Comparison of ENCODE assay signal across 15 mouse cellular contexts in the genomic region with DNA sequence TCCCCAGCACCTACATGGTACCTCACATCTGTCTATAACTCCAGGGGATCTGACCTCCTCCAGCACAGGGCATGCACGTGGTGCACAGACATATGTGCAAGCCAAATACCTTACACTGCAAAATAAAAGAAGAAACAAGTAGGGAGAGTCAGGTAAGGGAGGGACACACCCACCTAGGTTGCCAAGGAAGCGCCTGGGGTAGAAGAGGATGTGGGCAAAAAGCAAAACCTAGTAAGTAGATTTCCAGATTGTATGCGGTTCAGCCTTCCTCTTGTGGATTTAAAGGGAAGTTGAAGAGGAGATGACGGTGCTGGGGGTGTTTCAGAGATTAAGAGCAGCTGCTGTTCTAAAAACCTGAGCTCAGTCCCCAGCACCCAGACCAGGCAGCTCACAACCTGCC. TPM values are rescaled to one million over a fixed set of nuclear protein-coding genes. Genes with fewer than 3 reads are reported as not detected.
DNase-seq lines count a peak whose midpoint lies in the region; ATAC-seq and TF ChIP-seq lines count a peak whose summit lies in the region.
"Had no signal": no experiment of that assay in that cellular context is flagged by ENCODE, and none has a peak within 500 bp of the region (broad histone marks: within the 10 kb centered on the region; RNA-seq: fewer than 3 reads in every experiment).

No protein-coding gene starts in this region.

- peak overlapping the region; percentile 58; the same call in 1 of the 2 replicates for H3K27ac ChIP-seq in bone marrow, adult 2 months (ENCODE audit: control insufficient read depth, insufficient read depth, low read depth, low read length, poor library complexity)
- H3K27ac ChIP-seq: embryonic facial prominence, embryonic 15.5 days; heart, embryonic 15.5 days; neural tube, embryonic 12.5 days had no signal

- 1% methylated on average over 4 of the region's 4 CpGs for WGBS in bone marrow, adult 2 months

- TF ChIP-seq CTCF in bone marrow, adult 2 months (IDR thresholded peaks at IDR 0.05; ENCODE audit: control insufficient read depth, insufficient read depth, low read length) = no peak

- H3K4me3 ChIP-seq in bone marrow, adult 2 months (replicated peaks; ENCODE audit: control insufficient read depth, low read depth, low read length) = no peak overlapping the region
- H3K4me3 ChIP-seq: embryonic facial prominence, embryonic 15.5 days; heart, embryonic 15.5 days; neural tube, embryonic 12.5 days had no signal

- intact Hi-C loops in left cerebral cortex, postnatal 4 days (cut with DNase I) = no loop called here

- TF ChIP-seq POLR2A in bone marrow, adult 2 months (IDR thresholded peaks at IDR 0.05; ENCODE audit: borderline replicate concordance, control insufficient read depth, low read depth, low read length) = no peak

- peak; percentile 15 to 24 for DNase-seq in heart, adult 18-20 months
- DNase-seq in heart, postnatal 4 days = no peak
- DNase-seq in thymus, postnatal 10 days (ENCODE audit: low spot score in 2 of 2) = peak; percentile 55 to 66
- DNase-seq in left cerebral cortex, postnatal 4 days = no peak
- DNase-seq in kidney, postnatal 14 days = no peak
- no peak for DNase-seq in testis, postnatal 14 days (ENCODE audit: low spot score)
- DNase-seq: cerebellum, adult 2 months; kidney, adult 11 months; lung, embryonic 14.5 days had no signal

- H3K4me1 ChIP-seq in bone marrow, adult 2 months (ENCODE audit: control insufficient read depth, insufficient read depth, low read length) = peaks cover 1% of the 10 kb centered on the region; the same call in 1 of the 2 replicates

- ATAC-seq in megakaryocyte, adult 5-6 weeks (ENCODE audit: poor library complexity, severe bottlenecking) = peak; percentile 82

RNA-seq across cellular contexts. Expression of a gene that starts 1.7 kb away (rescaled TPM):
- total RNA-seq in heart, adult 18-20 months (2021) = 10 to 100 TPM; 16.9 to 18.4 TPM
- total RNA-seq in heart, postnatal 4 days (2021) = 10 to 100 TPM; 27.9 to 34.3 TPM
- polyA plus RNA-seq in bone marrow, adult 2 months (2011; ENCODE audit: insufficient read depth, insufficient read length, low replicate concordance, missing spikeins) = 9.4 and 13.6 TPM in 2 replicates
- total RNA-seq in megakaryocyte, adult 5-6 weeks (2015) = 3.7 and 5.5 TPM in 2 replicates
- total RNA-seq in megakaryocyte, adult 5-6 weeks (2017) = 6.0 and 27.4 TPM in 2 replicates
- 10 to 100 TPM; 76.0 to 82.0 TPM for total RNA-seq in left cerebral cortex, postnatal 4 days (2021)

RNA-seq across cellular contexts. Expression of a gene that starts 1.8 kb away (rescaled TPM):
- under 1 TPM in 1 of 2 experiments, not detected in 1; 0.31 TPM for total RNA-seq in heart, adult 18-20 months (2021)
- under 1 TPM; 0.17 to 0.23 TPM for total RNA-seq in heart, postnatal 4 days (2021)
- 2.3 and 2.9 TPM in 2 replicates for polyA plus RNA-seq in bone marrow, adult 2 months (2011; ENCODE audit: insufficient read depth, insufficient read length, low replicate concordance, missing spikeins)
- total RNA-seq in megakaryocyte, adult 5-6 weeks (2015) = 4.2 and 4.6 TPM in 2 replicates
- total RNA-seq in megakaryocyte, adult 5-6 weeks (2017) = 7.0 and 7.6 TPM in 2 replicates
- total RNA-seq in left cerebral cortex, postnatal 4 days (2021) = not detected
- total RNA-seq: layer of hippocampus, postnatal 10 days had no signal

RNA-seq across cellular contexts. Expression of a gene that starts 41.0 kb away (rescaled TPM):
- 10 to 100 TPM; 60.2 to 65.0 TPM for total RNA-seq in heart, adult 18-20 months (2021)
- 10 to 100 TPM; 47.3 to 84.9 TPM for total RNA-seq in heart, postnatal 4 days (2021)
- polyA plus RNA-seq in bone marrow, adult 2 months (2011; ENCODE audit: insufficient read depth, insufficient read length, low replicate concordance, missing spikeins) = 291 and 446 TPM in 2 replicates
- total RNA-seq in megakaryocyte, adult 5-6 weeks (2015) = 108 and 111 TPM in 2 replicates
- 75.5 and 82.8 TPM in 2 replicates for total RNA-seq in megakaryocyte, adult 5-6 weeks (2017)
- total RNA-seq in left cerebral cortex, postnatal 4 days (2021) = 100 to 1,000 TPM; 178 to 181 TPM

Comparison
In these comparisons a context has a peak if more than half of its experiments do, and no peak if none do; other contexts are left out.
1. DNase-seq: peak in heart, adult 18-20 months (2 of 2) and thymus, postnatal 10 days (2 of 2); none in heart, postnatal 4 days (single experiment), left cerebral cortex, postnatal 4 days (single experiment), kidney, postnatal 14 days (single experiment) and testis, postnatal 14 days (single experiment).